Mouse (Mus musculus) layer of hippocampus, adult 9-11 months (tissue): ENCODE results near the gene Izumo4.
A peak's percentile ranks its signal among the peaks of the same experiment; 100 is the strongest.

Experiments
- DNase-seq: peaks from one replicate; pipeline ENCODE4 v3.0.0; 2022

Gene Izumo4

GRCm38 (mm10) chr10:80701721-80702535 lies at the start of gene Izumo4, which contains the start of gene Mob3a:
Gene Izumo4 (plus strand): TSS chr10:80702184.
Gene Mob3a (minus strand): TSS chr10:80701977.
- peak; percentile 100 for DNase-seq

GRCm38 (mm10) chr10:80653156-80653720 lies 48.7 kb upstream of the Izumo4 start:
- no peak for DNase-seq

- no peak for DNase-seq
Measured at GRCm38 (mm10) chr10:80654866-80655265, 47.1 kb upstream of the Izumo4 start.

- no peak for DNase-seq
Measured at GRCm38 (mm10) chr10:80655406-80656129, 46.4 kb upstream of the Izumo4 start.

- peak; percentile 97 for DNase-seq
Measured at GRCm38 (mm10) chr10:80656130-80656862, 45.7 kb upstream of the Izumo4 start.

DNA sequence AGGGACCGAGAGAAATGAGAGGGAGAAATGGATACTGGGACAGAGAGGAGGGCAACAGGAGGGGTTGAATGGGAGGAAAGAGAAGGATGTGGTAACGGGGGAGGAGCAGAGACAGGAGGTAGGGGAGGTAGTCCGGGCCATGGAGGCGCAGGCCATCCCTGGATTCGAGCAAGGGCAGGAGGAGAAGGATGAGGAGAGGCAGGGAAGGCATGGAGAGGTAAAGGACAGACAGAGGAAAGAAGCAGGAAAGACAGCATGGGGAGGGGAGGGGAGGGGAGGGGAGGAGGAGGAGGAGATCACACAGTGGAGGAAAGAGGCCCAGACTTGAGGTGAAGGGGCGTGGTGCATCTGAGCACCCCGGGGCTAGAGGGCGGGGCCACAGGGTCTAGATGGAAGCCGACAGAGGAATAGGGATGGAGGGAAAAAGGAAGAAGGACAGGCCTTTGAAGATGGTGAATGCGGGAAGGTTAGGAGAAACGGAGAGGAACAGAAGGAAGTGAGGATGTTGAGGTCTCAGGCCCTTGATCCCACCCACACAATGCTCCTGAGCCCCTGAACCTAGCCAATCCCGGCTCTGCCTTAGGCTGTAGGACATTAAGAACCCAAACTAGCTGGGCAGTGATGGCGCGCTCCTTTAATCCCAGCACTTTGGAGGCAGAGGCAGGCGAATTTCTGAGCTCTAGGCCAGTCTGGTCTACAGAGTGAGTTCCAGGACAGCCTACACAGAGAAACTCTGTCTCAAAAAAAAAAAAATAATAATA lies 44.9 kb upstream of the Izumo4 start, which contains the start of gene Btbd2:
Gene Btbd2 (minus strand): TSS at position 209 of the 761 bp plus-strand sequence.
- DNase-seq: no peak

- DNase-seq: no peak
Measured at GRCm38 (mm10) chr10:80658194-80658840, 43.7 kb upstream of the Izumo4 start.

DNA sequence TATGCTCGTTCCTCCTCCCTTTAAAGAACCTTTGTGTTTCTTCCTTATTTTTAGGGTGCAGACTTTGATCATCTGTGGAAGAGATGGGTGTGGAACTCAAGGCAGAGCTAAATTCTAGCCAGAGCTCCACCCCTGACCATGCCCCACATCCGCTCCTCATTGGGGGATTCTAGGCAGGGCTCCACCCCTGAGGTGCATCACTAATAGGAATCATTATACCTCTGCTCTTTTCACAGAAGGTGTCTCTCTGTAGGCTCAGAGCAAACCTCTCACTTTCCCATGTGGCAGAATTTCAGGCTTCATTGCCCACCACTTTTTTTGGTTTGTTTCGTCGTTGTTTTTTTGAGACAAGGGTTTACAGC lies 43.2 kb upstream of the Izumo4 start:
- no peak for DNase-seq

GRCm38 (mm10) chr10:80659213-80659612 lies 42.8 kb upstream of the Izumo4 start:
- peak; percentile 58 for DNase-seq

DNA sequence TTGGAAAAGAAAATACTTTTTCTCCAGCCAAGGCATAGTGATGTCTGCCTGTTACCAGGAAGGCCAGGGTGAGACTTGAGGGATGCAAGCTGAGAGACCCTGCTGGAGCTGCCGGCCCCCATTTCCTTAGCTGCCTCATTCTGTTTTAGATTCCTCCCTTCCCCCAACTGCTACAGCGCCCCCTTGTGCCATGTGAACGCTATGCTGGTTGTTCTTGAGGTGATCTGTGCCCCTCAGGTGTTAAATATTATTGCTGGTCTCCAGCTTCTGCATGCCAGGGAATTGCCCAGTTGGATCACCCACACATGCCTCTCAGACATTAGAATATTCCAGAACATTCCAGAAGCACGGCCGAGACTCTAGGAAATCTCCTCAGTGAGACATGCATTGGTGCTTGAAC lies 40.8 kb upstream of the Izumo4 start:
- DNase-seq: no peak

GRCm38 (mm10) chr10:80663485-80664196 lies 38.3 kb upstream of the Izumo4 start:
- no peak for DNase-seq

GRCm38 (mm10) chr10:80664197-80665015 lies 37.6 kb upstream of the Izumo4 start:
- DNase-seq: no peak

DNA sequence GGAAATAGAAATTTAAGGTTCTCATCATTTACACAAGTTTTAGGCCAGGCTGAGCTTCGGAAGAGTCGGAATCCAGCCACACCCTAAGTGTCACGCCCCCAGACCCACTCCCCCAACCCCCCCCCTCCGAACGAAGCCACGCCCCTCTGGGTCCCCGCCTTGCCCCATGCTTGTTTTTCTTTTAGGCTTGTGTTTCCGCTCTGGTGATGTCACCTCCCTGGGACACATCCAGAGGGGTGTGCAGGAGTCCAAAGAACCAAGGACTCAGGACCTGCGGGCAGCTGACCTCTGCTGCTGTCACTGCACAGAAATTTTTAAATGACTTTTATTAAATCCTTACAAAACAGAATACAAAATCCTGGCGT lies 37.0 kb upstream of the Izumo4 start:
- no peak for DNase-seq

DNA sequence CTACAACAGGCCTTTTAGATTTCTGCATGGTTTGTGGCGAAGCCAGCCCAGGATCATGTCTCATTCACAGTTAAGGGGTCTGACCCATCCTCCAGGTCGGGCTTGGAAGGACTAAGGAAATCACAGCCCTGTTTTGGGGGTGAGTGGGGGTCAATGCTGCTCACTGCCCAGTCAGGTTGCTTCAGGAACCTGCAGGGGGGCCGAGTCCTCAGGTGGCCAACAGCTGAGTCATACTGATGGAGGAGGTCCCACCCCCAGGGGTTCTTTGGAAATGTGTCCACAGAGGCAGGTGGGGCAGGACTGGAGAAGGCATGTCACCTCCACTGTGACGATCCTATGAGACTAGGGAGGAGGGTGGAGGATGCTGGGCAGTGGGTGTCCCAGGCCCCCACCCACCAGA lies 36.5 kb upstream of the Izumo4 start:
- DNase-seq: no peak

DNA sequence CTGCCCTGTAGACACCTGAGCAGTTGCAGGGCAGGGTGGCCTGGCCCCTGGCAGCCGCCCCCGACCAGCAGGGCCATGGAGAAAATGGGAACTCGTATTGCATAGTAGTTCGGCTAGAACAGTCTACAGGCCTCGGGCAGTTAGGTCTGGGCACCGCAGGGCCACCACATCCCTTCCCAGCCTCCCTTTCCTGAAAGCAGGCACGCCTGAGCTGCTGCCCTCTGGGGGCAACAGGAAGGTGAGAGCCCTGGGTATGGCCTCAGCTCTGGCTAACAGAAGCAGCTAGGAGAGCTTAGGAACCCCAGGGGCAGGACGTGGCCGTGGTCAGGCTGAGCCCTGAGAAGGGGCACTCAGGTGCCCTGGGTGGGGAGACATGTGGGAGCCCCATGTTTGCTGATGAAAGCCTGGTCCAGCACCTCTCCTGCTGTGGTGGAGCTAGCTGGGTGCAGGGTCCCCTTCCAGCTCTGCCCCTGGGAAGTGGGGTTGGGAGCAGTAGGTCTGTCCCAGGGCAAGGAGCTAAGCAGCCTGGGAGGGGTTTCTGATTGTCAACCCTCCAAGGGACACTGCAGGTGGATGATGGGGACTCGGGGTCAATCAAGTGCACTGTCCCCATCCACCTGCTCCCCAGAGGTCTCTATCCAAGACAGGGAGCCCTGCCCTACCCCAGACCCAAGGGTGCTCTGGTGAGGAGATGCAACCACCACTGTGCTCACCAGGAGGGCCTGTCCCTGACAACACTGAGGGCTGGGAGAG lies 35.8 kb upstream of the Izumo4 start:
- no peak for DNase-seq

DNA sequence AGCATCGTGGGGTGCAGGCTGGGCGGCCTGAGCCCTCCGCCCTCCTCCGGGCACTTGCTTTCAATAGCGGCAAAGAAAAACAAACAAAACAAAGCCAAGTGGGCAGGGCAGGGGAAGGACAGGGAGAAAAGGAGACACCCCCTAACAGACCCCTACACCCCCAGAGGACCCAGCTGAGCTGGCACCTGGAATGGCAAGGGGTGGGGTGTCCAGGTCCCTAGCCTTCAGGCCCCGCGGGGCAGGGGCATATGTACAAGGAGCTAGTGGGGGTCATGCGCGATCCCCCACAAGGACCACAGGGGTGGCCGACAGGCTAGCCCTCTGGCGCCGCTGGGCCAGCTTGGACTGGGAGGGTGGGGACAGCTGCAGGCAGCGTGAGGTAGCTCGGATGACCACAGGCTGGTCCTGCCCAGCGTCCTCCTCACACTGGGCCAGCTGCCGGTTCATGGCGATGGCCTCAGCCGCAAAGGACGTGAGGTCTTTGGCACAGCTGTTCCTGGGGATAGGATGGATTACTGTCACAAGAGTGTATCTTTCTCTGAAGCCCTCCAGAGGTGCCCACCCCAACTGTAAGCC lies 35.1 kb upstream of the Izumo4 start:
- no peak for DNase-seq

- DNase-seq: no peak
Measured at GRCm38 (mm10) chr10:80668614-80669013, 33.4 kb upstream of the Izumo4 start.

GRCm38 (mm10) chr10:80669018-80669417 lies 33.0 kb upstream of the Izumo4 start:
- DNase-seq: no peak
